Mouse (Mus musculus): ENCODE measurements around the gene Olfr888.

The Olfr888 gene

GRCm38 (mm10) chr9:38107828-38108227 is at the start of gene Olfr888:
Gene Olfr888 (plus strand): TSS chr9:38108128.
- no peak for DNase-seq (ENCODE audit: low spot score in 2 of 2)

- no peak for DNase-seq (ENCODE audit: low spot score in 2 of 2)
Measured at GRCm38 (mm10) chr9:38061022-38061421, 46.9 kb upstream of the Olfr888 start, which contains the start of gene Olfr885. Gene Olfr885 (plus strand): TSS chr9:38061322.

GRCm38 (mm10) chr9:38083772-38084171 is 24.2 kb upstream of the Olfr888 start, which contains the start of gene Olfr887:
Gene Olfr887 (plus strand): TSS chr9:38084072.
- no peak for DNase-seq (ENCODE audit: low spot score in 2 of 2)

- DNase-seq (ENCODE audit: low spot score in 2 of 2): no peak
Measured at GRCm38 (mm10) chr9:38114898-38115297, 7.0 kb downstream of the Olfr888 start, which contains the start of gene Olfr889. Gene Olfr889 (plus strand): TSS chr9:38115198.

- no peak for DNase-seq (ENCODE audit: low spot score in 2 of 2)
Measured at GRCm38 (mm10) chr9:38142217-38142616, 34.3 kb downstream of the Olfr888 start, which contains the start of gene Olfr890. Gene Olfr890 (plus strand): TSS chr9:38142517.
